Mouse (Mus musculus) stomach, embryonic 15.5 days (tissue): ENCODE data around the gene Aspa. TPM values are rescaled to one million over a fixed set of nuclear protein-coding genes. Genes with fewer than 3 reads are reported as not detected.

ENCODE experiments used
- ATAC-seq: fragments of 200-750 bp; cut with Nextera tagmentation; 2 replicates; pipeline ENCODE4 v1.8.0; 2017; ENCODE audit warnings: low read depth, moderate number of reproducible peaks, moderate TSS enrichment; ENCODE audit not compliant: insufficient read depth, low FRiP score
- H3K27ac ChIP-seq: fragments of 300-500 bp; sonication (generic); 2 replicates; pipeline ENCODE4 v1.5.1; 2015; ENCODE audit warnings: mild to moderate bottlenecking, inconsistent platforms
- H3K27me3 ChIP-seq: fragments of 300-500 bp; sonication (generic); replicated peaks from 2 replicates; pipeline ENCODE4 v1.6.1; 2015; ENCODE audit warnings: inconsistent platforms
- H3K36me3 ChIP-seq: fragments of 300-500 bp; sonication (generic); 2 replicates; pipeline ENCODE4 v1.6.1; 2015; ENCODE audit warnings: inconsistent platforms
- H3K4me1 ChIP-seq: fragments of 300-500 bp; sonication (generic); 2 replicates; pipeline ENCODE4 v1.6.1; 2015; ENCODE audit warnings: inconsistent platforms
- H3K4me2 ChIP-seq: fragments of 300-500 bp; sonication (generic); 2 replicates; pipeline ENCODE4 v1.6.1; 2015; ENCODE audit warnings: mild to moderate bottlenecking, inconsistent platforms
- H3K4me3 ChIP-seq: fragments of 300-500 bp; sonication (generic); replicated peaks from 2 replicates; pipeline ENCODE4 v1.5.1; 2015; ENCODE audit warnings: inconsistent platforms
- H3K9ac ChIP-seq: fragments of 300-500 bp; sonication (generic); 2 replicates; pipeline ENCODE4 v1.6.1; 2015; ENCODE audit warnings: inconsistent platforms
- H3K9me3 ChIP-seq: fragments of 300-500 bp; sonication (generic); 2 replicates; pipeline ENCODE4 v1.6.1; 2016; ENCODE audit warnings: inconsistent platforms
- WGBS: fragments of 180-500 bp; shearing (Covaris S2); methylation state at CpG from one replicate; pipeline ENCODE4 v1.1.7; 2015; 5-methylcytosine and 5-hydroxymethylcytosine counted together
- polyA plus RNA-seq: library from polyadenylated mRNA; unstranded; fragments of >200 nt; fragmentation: Nextera tagmentation; extraction: Ambion mirVana; gene quantifications from 2 replicates; pipeline ENCODE4 v1.2.1, GENCODE M21; 2015

Aspa gene
- polyA plus RNA-seq, 1 experiment from 2014 or later: 3.2 TPM

- Histone ChIP-seq H3K36me3 (no peaks in the 10 kb centered on the region), H3K27me3 (no peaks in the 10 kb centered on the region), H3K4me1 (no peaks in the 10 kb centered on the region), H3K9ac (no peak overlapping the region), H3K4me3 (no peak overlapping the region), H3K9me3 (no peaks in the 10 kb centered on the region), H3K27ac (no peak overlapping the region), H3K4me2 (no peak overlapping the region)
- no peak for ATAC-seq
- 67% methylated on average over 1 of the region's 1 CpGs for WGBS
Observed at GRCm38 (mm10) chr11:73289621-73290020, 39.8 kb downstream of the Aspa start.

- Histone ChIP-seq H3K9me3 (no peaks in the 10 kb centered on the region), H3K9ac (no peak overlapping the region), H3K4me2 (no peak overlapping the region), H3K4me3 (no peak overlapping the region), H3K4me1 (peaks cover 19% of the 10 kb centered on the region), H3K27ac (peak overlapping the region; percentile 57; the same call in 1 of the 2 replicates), H3K36me3 (no peaks in the 10 kb centered on the region), H3K27me3 (no peaks in the 10 kb centered on the region)
- ATAC-seq: no peak
Observed at GRCm38 (mm10) chr11:73284351-73284750, 45.0 kb downstream of the Aspa start.

- Histone ChIP-seq H3K9me3 (no peaks in the 10 kb centered on the region), H3K27me3 (no peaks in the 10 kb centered on the region), H3K4me1 (peaks cover 19% of the 10 kb centered on the region), H3K27ac (peak overlapping the region; percentile 57; the same call in 1 of the 2 replicates), H3K4me2 (no peak overlapping the region), H3K9ac (no peak overlapping the region), H3K4me3 (no peak overlapping the region), H3K36me3 (no peaks in the 10 kb centered on the region)
- no peak for ATAC-seq
- 28% methylated on average over 1 of the region's 1 CpGs for WGBS
Observed at GRCm38 (mm10) chr11:73283926-73284325, 45.5 kb downstream of the Aspa start.

- H3K27me3 ChIP-seq: no peaks in the 10 kb centered on the region
- no peak overlapping the region for H3K4me2 ChIP-seq
- peak overlapping the region; percentile 57; the same call in 1 of the 2 replicates for H3K27ac ChIP-seq
- 33% methylated on average over 9 of the region's 9 CpGs for WGBS
- H3K4me1 ChIP-seq: peaks cover 19% of the 10 kb centered on the region
- no peaks in the 10 kb centered on the region for H3K36me3 ChIP-seq
- H3K9me3 ChIP-seq: no peaks in the 10 kb centered on the region
- H3K4me3 ChIP-seq: no peak overlapping the region
- H3K9ac ChIP-seq: no peak overlapping the region
- ATAC-seq: peak; percentile 37; the same call in 1 of the 2 replicates
Observed at GRCm38 (mm10) chr11:73283369-73283768, 46.0 kb downstream of the Aspa start.

GRCm38 (mm10) chr11:73281528-73282027, 47.8 kb downstream of the Aspa start:
- Histone ChIP-seq H3K9me3 (no peaks in the 10 kb centered on the region), H3K4me2 (peak overlapping the region; percentile 63), H3K4me3 (peak overlapping the region; percentile 39), H3K9ac (no peak overlapping the region), H3K36me3 (no peaks in the 10 kb centered on the region), H3K27ac (no peak overlapping the region), H3K4me1 (peaks cover 19% of the 10 kb centered on the region), H3K27me3 (no peaks in the 10 kb centered on the region)
- peak; percentile 81 for ATAC-seq
- WGBS: 5% methylated on average over 16 of the region's 16 CpGs

GRCm38 (mm10) chr11:73280710-73281109, 48.7 kb downstream of the Aspa start:
- peaks cover 19% of the 10 kb centered on the region for H3K4me1 ChIP-seq
- no peaks in the 10 kb centered on the region for H3K9me3 ChIP-seq
- no peak overlapping the region for H3K9ac ChIP-seq
- no peak for ATAC-seq
- no peak overlapping the region for H3K4me3 ChIP-seq
- H3K27me3 ChIP-seq: no peaks in the 10 kb centered on the region
- no peak overlapping the region for H3K4me2 ChIP-seq
- no peaks in the 10 kb centered on the region for H3K36me3 ChIP-seq
- WGBS: 32% methylated on average over 5 of the region's 5 CpGs
- H3K27ac ChIP-seq: no peak overlapping the region

GRCm38 (mm10) chr11:73274821-73275220, 54.6 kb downstream of the Aspa start:
- WGBS: 41% methylated on average over 2 of the region's 2 CpGs
- no peak for ATAC-seq

GRCm38 (mm10) chr11:73267267-73267666, 62.1 kb downstream of the Aspa start, which contains the start of gene Trpv3:
Trpv3 (plus strand) TSS chr11:73267388.
- Histone ChIP-seq H3K27ac (no peak within 1 kb of the TSS), H3K4me1 (0 out of 2 replicates have a peak, but pooled peaks cover 4% of the 10 kb centered on the region), H3K4me2 (no peak within 1 kb of the TSS), H3K27me3 (no peaks in the 10 kb centered on the region), H3K4me3 (no peak within 1 kb of the TSS), H3K9me3 (no peaks in the 10 kb centered on the region), H3K9ac (no peak within 1 kb of the TSS), H3K36me3 (no peaks in the 10 kb centered on the region)
- 66% methylated on average over 7 of the region's 7 CpGs for WGBS
- peak; percentile 76 for ATAC-seq

More at GRCm38 (mm10) chr11:73274821-73275220, 54.6 kb downstream of the Aspa start:
- H3K9ac ChIP-seq: no peak overlapping the region
- no peak overlapping the region for H3K27ac ChIP-seq
- no peak overlapping the region for H3K4me3 ChIP-seq
- H3K36me3 ChIP-seq: no peaks in the 10 kb centered on the region
- no peaks in the 10 kb centered on the region for H3K27me3 ChIP-seq
- H3K9me3 ChIP-seq: no peaks in the 10 kb centered on the region
- no peaks in the 10 kb centered on the region for H3K4me1 ChIP-seq
- H3K4me2 ChIP-seq: no peak overlapping the region

- Histone ChIP-seq H3K9ac (no peak overlapping the region), H3K27ac (no peak overlapping the region), H3K4me1 (0 out of 2 replicates have a peak, but pooled peaks cover 4% of the 10 kb centered on the region), H3K4me2 (no peak overlapping the region), H3K4me3 (no peak overlapping the region), H3K9me3 (no peaks in the 10 kb centered on the region), H3K27me3 (no peaks in the 10 kb centered on the region), H3K36me3 (no peaks in the 10 kb centered on the region)
- 58% methylated on average over 1 of the region's 1 CpGs for WGBS
- ATAC-seq: no peak
Observed at GRCm38 (mm10) chr11:73261385-73261784, 68.0 kb downstream of the Aspa start.

GRCm38 (mm10) chr11:73260457-73260856, 68.9 kb downstream of the Aspa start:
- H3K4me1 ChIP-seq: 0 out of 2 replicates have a peak, but pooled peaks cover 4% of the 10 kb centered on the region
- H3K27ac ChIP-seq: no peak overlapping the region
- 72% methylated on average over 3 of the region's 3 CpGs for WGBS
- no peak overlapping the region for H3K9ac ChIP-seq
- no peaks in the 10 kb centered on the region for H3K36me3 ChIP-seq
- no peaks in the 10 kb centered on the region for H3K27me3 ChIP-seq
- no peak overlapping the region for H3K4me2 ChIP-seq
- no peak for ATAC-seq
- H3K9me3 ChIP-seq: no peaks in the 10 kb centered on the region
- no peak overlapping the region for H3K4me3 ChIP-seq

GRCm38 (mm10) chr11:73258664-73259063, 70.7 kb downstream of the Aspa start:
- H3K9ac ChIP-seq: no peak overlapping the region
- H3K27ac ChIP-seq: no peak overlapping the region
- 0 out of 2 replicates have a peak, but pooled peaks cover 4% of the 10 kb centered on the region for H3K4me1 ChIP-seq
- ATAC-seq: no peak
- no peaks in the 10 kb centered on the region for H3K36me3 ChIP-seq
- H3K4me3 ChIP-seq: no peak overlapping the region
- no peaks in the 10 kb centered on the region for H3K9me3 ChIP-seq
- no peaks in the 10 kb centered on the region for H3K27me3 ChIP-seq
- no peak overlapping the region for H3K4me2 ChIP-seq

GRCm38 (mm10) chr11:73257362-73257945, 71.9 kb downstream of the Aspa start:
- no peaks in the 10 kb centered on the region for H3K36me3 ChIP-seq
- no peak for ATAC-seq
- no peaks in the 10 kb centered on the region for H3K27me3 ChIP-seq
- H3K27ac ChIP-seq: no peak overlapping the region
- H3K9me3 ChIP-seq: no peaks in the 10 kb centered on the region
- no peak overlapping the region for H3K9ac ChIP-seq
- WGBS: 63% methylated on average over 4 of the region's 4 CpGs
- H3K4me2 ChIP-seq: no peak overlapping the region
- no peak overlapping the region for H3K4me3 ChIP-seq
- no peaks in the 10 kb centered on the region for H3K4me1 ChIP-seq
